Mouse (Mus musculus) A20 (cell line): ENCODE results near the gene Gm21876.
"Not testable (repeated sequence)": the region's sequence is repeated elsewhere in the genome, so short reads cannot be mapped to it uniquely, and the experiment has no call there.

Source experiments
- DNase-seq: peaks from one replicate; pipeline ENCODE4 v3.0.0-alpha.2; 2011; ENCODE audit warnings: low read depth, low spot score

Gm21876 gene

GRCm38 (mm10) chrX:21175553-21175952 lies at the start of gene Gm21876:
Gene Gm21876, minus strand, starts transcription at chrX:21175653.
- no peak for DNase-seq

GRCm38 (mm10) chrX:21220422-21220821 lies 45.0 kb upstream of the Gm21876 start:
- DNase-seq = no peak

GRCm38 (mm10) chrX:21146675-21147074 lies 28.8 kb downstream of the Gm21876 start:
- not testable (repeated sequence) for DNase-seq
